Mouse (Mus musculus) erythroid progenitor cell, adult 5-6 weeks (primary cell): ENCODE data around the gene Cort. TPM values are rescaled to one million over a fixed set of nuclear protein-coding genes. Genes with fewer than 3 reads are reported as not detected.
"Not testable (repeated sequence)": the region's sequence is repeated elsewhere in the genome, so short reads cannot be mapped to it uniquely, and the experiment has no call there.

Source experiments
- ATAC-seq: replicated peaks from 2 replicates; pipeline ENCODE4 v1.8.0; 2016; ENCODE audit warnings: moderate number of reproducible peaks, mild to moderate bottlenecking, moderate TSS enrichment, inconsistent platforms; ENCODE audit not compliant: poor library complexity, low FRiP score, severe bottlenecking
- total RNA-seq, 2 experiments: library from RNA; stranded (forward) in 1 of 2; stranded (reverse) in 1 of 2; fragments of 150-400 nt in 1 of 2; fragments of 186-747, 209-891 nt in 1 of 2; gene quantifications; 2 replicates each; pipeline versions ENCODE4 v1.2.3 to v1.2.4; 2015 to 2017; ENCODE audit warnings: low replicate concordance in 2 of 2

Cort gene
- total RNA-seq (2015; ENCODE audit: low replicate concordance) (not detected in 2 replicates), total RNA-seq (2017; ENCODE audit: low replicate concordance) (not detected in 2 replicates)

GRCm38 (mm10) chr4:149126663-149127062, at the start of gene Cort:
Gene Cort, minus strand, starts transcription at chr4:149126763.
- ATAC-seq = no peak

- ATAC-seq = no peak
Measured at GRCm38 (mm10) chr4:149173661-149174060, 47.1 kb upstream of the Cort start.

GRCm38 (mm10) chr4:149172666-149173065, 46.1 kb upstream of the Cort start:
- no peak for ATAC-seq

- no peak for ATAC-seq
Measured at GRCm38 (mm10) chr4:149172083-149172482, 45.5 kb upstream of the Cort start.

GRCm38 (mm10) chr4:149171581-149171981, 45.0 kb upstream of the Cort start:
- no peak for ATAC-seq

GRCm38 (mm10) chr4:149170394-149170931, 43.9 kb upstream of the Cort start:
- no peak for ATAC-seq

- not testable (repeated sequence) for ATAC-seq
Measured at GRCm38 (mm10) chr4:149169926-149170325, 43.4 kb upstream of the Cort start.

- no peak for ATAC-seq
Measured at GRCm38 (mm10) chr4:149168016-149168415, 41.5 kb upstream of the Cort start.

GRCm38 (mm10) chr4:149166957-149167611, 40.5 kb upstream of the Cort start:
- peak; percentile 48 for ATAC-seq

- ATAC-seq = peak; percentile 98
Measured at GRCm38 (mm10) chr4:149166215-149166946, 39.8 kb upstream of the Cort start, which contains the start of gene Pgd. Gene Pgd, minus strand, starts transcription at chr4:149166771.

- no peak for ATAC-seq
Measured at GRCm38 (mm10) chr4:149164150-149164549, 37.6 kb upstream of the Cort start.

GRCm38 (mm10) chr4:149163196-149163595, 36.6 kb upstream of the Cort start:
- no peak for ATAC-seq

- ATAC-seq = no peak
Measured at GRCm38 (mm10) chr4:149161166-149161565, 34.6 kb upstream of the Cort start.

GRCm38 (mm10) chr4:149159891-149160290, 33.3 kb upstream of the Cort start:
- no peak for ATAC-seq

- no peak for ATAC-seq
Measured at GRCm38 (mm10) chr4:149159203-149159602, 32.6 kb upstream of the Cort start.

- ATAC-seq = no peak
Measured at GRCm38 (mm10) chr4:149157415-149157973, 30.9 kb upstream of the Cort start.

- ATAC-seq = no peak
Measured at GRCm38 (mm10) chr4:149155711-149156110, 29.1 kb upstream of the Cort start.

- no peak for ATAC-seq
Measured at GRCm38 (mm10) chr4:149154859-149155258, 28.3 kb upstream of the Cort start.

- no peak for ATAC-seq
Measured at GRCm38 (mm10) chr4:149150721-149151120, 24.2 kb upstream of the Cort start.

GRCm38 (mm10) chr4:149150256-149150655, 23.7 kb upstream of the Cort start:
- ATAC-seq = no peak

- ATAC-seq = no peak
Measured at GRCm38 (mm10) chr4:149149611-149150010, 23.0 kb upstream of the Cort start.
